Mouse (Mus musculus): ENCODE results near the gene Glrb.

- TF ChIP-seq CTCF (IDR thresholded peaks at IDR 0.05; ENCODE audit: borderline replicate concordance, extremely low read depth, insufficient read depth, insufficient read length), result no peak
- TF ChIP-seq POLR2A (IDR thresholded peaks at IDR 0.05; ENCODE audit: borderline replicate concordance, extremely low read depth, insufficient read depth, insufficient read length, poor library complexity, severe bottlenecking), result no peak
Observed at GRCm38 (mm10) chr3:80845634-80846033, 67.8 kb downstream of the Glrb start.
